Mouse (Mus musculus): ENCODE measurements around the gene Mbnl2.

Mbnl2 gene

DNA sequence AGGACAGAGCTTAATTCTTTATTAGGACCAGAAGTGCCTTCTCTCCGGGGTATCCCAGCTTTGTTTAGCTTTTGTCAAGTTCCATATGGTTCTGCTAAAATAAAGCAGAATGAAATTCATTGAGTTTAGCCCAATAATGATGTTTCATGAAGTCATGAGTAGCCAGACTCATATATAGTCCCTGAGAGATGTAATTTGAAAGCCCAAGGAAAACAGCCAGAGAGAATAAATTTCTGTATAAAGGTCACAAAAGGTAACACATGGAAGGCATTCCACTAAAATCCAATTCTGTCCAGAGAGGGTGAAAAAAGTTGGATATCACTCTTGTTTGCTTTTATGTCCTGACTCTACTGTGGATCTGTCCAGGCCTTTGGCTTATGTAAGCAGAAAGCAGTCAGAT is 159.4 kb downstream of the Mbnl2 start:
- no peak for DNase-seq

DNA sequence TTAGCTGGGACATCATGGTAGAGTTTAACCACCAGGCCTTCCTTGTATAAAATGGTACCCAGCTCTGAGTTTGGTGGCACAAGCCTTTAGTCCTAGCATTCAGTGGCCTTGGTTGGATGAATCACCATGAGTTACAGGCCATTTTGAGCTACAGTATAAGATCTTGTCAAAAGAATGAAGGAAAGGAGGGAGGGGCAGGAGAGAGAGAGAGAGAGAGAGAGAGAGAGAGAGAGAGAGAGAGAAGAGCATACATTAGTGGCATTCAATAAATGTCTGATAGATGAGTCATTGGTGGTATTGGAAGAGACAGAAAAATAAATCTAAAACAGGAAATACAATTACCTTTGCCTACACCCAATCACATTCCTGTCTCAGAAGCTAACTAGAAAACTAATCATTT is 165.2 kb downstream of the Mbnl2 start:
- DNase-seq: no peak

DNA sequence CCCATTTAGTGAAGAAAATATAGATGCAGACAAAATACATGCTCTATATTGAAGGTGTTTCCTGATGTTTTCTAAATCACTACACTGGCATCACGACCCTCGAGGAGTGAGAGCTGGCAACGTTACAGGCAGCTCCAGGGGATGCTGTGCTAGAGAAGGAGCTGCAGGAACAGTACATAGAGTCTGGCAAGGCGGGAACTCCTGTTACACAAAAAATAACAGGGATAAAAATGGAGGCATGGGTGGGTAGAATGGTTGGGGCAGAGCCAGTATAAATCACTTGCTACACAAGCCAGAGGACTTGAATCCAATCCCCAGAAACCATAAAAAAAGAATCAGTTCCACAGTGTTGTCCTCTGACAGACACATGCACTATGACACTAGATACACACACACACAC is 165.8 kb downstream of the Mbnl2 start:
- DNase-seq: no peak

DNA sequence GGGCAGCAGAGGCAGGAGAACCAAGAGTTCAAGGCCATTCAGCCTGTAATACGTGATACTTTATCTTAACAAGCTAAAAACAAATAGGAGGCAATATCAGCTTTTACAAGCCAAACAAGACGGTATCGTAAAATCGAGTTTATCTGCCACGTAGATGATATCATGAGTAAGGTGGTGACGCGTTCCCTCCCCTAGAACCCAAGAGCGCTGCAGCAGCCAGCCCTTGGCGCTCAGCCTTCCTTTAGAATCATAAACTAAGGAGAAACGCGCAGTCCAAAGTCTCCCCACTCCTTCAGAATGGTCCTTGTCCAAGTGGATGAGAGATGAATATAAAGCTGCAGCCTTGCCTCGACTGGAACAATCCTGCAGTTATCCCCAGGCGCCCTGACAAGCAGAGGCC is 166.4 kb downstream of the Mbnl2 start:
- DNase-seq: no peak

DNA sequence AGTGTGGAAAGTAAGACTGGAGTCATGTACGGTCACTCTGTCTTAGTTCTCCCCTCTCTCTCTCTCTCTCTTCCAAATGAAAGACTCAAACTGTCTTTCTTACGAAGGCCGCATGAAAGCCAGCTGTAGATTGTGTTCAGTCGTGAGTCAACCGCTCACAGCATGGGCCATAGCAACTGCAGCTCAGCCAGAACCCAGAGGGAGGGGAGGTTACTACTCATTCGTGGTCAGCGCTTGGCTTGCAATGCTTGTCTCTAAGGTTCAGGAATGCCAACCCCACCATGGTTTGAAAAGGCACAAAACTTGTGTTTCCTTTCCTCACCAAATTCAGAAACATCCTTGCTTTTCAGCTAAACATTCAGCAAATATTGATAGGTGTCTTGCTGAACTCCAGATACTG is 178.8 kb downstream of the Mbnl2 start:
- no peak for DNase-seq

DNA sequence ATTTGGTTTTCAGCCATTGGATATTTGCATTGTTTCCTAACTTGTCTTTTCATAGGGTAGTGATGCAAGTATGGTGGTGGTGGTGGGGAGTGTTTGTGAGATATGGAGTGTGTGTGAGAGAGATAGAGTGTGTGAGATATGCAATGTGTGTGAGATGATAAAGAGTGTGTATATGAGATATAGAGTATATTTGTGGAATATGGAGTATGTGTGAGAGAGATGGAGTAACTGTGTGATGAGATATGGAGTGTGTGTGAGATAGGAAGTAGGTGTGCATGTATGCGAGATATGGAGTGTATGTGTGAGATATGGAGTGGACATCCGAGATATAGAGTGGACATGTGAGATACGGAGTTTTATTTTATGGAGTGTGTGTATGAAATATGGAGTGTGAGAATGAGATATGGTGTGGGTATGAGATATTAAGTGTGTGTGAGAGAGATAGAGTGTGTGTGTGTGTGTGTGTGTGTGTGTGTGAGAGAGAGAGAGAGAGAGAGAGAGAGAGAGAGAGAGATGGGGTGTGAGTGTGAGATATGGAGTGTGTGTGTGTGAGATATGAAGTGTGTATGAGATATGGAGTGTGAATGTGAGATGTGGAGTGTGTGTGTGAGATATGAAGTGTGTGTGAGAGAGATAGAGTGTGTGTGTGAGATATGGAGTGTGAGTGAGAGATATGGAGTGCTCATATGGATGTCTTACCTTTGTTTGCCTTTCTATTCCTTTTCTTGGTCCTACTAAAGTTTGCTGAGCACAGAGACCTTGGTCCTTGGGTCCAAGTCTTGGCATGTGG is 188.7 kb downstream of the Mbnl2 start:
- DNase-seq: no peak

DNA sequence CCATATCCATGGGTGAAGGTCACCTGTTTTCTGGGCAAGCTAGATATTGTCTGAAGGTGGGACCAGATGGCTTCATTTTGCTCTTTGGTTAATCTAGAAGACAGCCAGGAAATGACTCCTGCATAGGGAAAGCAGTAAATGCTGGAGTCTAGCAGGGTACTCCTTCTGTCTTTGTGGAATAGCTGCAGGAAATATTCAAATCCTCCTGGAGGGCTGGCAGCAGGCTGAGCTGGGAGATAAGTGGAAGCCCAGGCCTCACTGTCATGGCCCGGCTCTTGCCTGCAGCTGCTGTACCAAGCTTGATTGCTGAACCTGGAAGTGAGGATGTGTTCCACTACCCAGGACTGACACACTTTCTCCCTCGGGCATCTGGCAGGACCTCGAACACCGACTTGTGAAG is 191.3 kb downstream of the Mbnl2 start:
- no peak for DNase-seq

DNA sequence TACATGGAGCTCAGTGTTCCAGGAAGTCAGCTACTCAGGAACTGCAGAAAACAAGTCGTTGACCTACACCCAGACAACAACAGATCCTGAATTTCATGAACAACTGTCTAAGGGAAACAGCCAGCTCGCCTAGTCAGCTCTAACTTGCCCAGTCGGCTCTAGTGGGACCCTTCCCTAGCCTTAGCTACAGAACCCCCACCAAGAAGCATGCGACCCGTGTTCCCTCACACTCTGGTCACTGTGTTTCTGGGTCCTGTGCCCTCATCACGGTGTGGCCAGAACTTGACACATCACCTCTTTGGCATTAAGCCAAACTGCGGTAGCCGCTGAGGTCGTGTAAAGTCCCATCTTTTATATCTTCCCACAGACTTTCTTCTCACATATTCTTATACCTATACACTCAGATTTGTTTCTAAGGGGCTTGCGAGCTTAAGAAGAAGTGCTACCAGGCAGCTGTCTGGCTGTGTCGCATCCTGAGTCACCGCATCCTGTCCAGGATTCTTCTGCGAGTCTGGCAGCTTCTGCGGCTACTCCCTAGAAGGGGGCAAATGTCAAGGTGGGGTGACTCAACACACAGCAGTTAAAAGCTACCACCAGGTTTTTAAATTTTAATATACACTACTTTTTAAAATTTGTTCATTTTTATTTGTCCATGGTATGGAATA is 193.8 kb downstream of the Mbnl2 start:
- DNase-seq: no peak

DNA sequence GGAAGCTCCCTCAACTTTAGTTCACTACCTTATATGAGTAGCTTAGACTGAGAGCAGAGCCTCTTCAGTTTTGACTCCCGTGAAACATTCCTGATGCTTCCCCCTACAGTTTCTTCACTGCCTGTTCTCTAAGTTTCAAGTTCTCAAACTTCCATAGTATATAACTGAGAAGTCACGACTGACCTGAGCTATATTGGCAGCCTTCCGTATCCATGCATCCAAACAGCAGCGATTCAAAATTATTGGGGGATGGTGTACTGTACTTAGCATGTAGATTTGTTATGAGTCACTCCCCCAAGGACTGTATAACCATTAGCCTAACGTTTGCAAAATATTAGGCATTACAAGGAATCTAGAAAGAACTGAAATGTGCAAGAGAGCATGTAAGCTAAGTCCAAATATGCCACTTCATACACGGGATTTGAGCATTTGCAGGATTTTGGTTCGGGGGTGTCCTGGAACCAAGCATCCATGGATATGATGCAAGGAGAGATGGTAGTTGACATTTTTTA is 200.8 kb downstream of the Mbnl2 start:
- DNase-seq: peak; percentile 34

DNA sequence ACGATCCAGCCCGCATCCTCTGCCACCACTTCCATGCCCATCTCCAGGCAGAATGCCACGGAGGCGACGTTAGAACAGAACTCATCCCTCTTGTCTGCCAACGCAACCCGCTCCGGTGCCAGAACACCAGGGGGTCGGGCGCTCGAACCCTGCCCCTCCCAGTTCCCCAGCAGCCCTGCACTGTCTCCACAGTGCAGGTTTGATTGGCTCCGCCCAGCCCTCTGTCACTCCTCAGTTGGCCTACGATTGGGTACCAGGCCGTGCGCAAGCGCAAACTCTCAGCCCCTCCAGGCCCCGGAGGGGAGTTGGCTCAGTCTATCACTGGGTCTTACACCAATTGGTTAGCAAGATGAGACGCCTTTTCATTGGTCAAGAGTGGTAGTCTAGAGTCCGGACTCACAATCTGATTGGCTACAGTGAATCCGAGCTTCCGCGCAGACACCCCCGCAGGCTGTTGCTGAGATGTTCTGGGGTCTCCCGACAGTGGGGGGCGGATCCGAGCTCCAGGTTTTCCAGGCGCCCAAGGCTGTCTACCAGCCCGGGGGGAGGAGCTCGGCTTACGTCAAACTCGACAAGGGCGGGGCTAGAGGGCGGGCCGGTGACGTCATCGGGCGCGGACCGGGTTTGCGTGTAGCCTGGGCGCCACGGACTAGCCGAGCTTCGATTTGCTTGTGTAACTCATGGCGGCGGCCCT is 202.0 kb downstream of the Mbnl2 start:
- peak; percentile 99 for DNase-seq

DNA sequence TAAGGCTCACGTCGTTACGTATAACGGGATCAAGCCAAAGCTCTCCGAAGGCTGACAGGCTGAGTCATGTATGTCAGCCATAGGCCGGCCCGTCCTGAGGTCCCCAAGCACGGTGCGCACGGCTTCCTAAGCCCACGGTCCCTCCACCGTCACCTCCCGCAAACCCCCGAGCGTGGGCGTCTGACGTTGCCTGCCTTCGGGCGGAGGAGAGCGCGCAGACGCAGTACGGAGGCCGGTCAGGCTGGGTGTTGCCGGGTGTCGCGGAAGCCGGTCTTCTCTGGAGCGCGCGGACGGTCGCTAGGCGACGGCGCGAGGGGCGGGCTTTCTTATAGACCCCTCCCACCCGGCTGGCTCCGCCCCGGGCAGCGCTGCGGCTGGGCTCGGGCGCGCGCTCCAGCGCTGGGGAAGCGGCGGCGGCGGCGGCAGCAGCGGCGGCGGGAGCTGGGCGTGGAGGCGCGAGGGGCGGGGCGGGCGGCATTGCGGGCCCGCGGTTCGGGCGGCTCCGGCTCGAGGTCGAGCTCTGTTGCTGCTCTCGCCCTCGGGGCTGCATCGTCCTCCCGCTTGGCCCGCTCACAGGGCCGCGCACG is 202.6 kb downstream of the Mbnl2 start, which contains the start of gene Rap2a:
Gene Rap2a (plus strand): TSS at position 463 of the 587 bp plus-strand sequence.
- peak; percentile 99 for DNase-seq

DNA sequence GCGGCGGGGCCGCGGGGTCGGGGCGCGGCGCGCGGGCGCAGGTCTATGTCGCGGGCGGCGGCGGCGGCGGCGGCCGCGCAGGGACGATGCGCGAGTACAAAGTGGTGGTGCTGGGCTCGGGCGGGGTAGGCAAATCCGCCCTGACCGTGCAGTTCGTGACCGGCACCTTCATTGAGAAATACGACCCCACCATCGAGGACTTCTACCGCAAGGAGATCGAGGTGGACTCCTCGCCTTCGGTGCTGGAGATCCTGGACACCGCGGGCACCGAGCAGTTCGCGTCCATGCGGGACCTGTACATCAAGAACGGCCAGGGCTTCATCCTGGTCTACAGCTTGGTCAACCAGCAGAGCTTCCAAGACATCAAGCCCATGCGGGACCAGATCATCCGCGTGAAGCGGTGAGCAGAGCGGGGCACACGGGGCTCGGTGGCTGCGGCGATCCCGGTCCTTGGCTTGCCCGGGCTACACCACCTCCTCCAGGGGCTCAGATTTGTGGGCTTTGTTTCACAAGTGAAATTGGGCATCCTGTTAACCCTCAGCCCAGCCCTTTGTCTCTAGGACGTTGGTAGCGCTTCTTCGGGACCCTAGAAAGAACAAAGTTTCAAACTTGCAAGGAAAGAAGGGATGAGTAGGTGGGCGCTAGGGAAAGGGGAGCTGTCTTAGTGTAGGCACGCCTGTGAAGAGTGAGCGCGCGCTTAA is 203.3 kb downstream of the Mbnl2 start:
- DNase-seq: peak; percentile 82

DNA sequence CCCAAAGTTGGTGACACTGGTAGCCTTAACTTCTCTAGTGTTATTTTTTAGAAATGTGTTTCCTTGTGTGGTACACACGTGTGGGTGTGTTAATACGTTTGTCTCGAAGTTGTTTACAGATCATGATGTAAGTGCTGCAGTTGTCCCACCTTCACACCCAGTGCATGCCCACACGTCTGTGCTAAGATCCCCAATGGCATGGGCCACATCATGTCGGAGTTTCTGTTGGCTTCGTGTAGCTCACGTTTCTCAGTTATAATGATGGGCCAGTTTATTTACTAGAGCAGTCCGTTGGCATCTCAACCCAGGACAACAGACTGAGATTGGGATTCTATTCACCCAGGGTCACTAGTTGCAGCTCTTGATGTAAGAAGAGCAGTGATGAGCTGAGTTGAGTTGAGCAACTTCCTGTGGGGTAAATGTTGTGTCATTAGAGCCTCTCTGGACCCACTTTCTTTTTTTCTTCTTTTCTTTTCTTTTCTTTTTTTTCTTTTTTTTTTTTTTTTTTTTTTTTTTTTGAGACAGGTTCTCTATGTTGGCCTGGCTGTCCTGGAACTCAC is 205.0 kb downstream of the Mbnl2 start:
- no peak for DNase-seq

DNA sequence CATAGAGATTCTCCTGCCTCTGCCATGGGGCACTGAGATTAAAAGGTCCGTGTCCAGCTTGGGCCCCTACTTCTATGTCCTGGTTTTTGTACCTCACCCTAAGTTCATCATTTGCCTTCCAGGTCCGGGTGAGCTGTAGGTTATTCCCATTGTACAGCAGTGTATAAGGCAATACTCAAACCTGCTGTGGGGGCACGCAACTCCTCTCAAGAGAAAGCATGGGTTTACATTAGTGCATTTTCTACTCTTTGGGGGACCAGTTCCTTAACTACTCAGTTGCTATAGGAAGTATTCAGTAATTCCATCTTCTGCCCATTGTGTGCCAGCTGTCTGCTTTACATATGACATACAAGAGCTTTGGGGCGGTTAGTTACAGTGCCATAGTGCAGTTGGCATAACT is 205.5 kb downstream of the Mbnl2 start:
- no peak for DNase-seq

Measured in cerebellum, adult 9-11 months (tissue).